Mouse (Mus musculus) cerebellum, adult 2 months (tissue): ENCODE data around the gene Rab5c. TPM values are rescaled to one million over a fixed set of nuclear protein-coding genes. Genes with fewer than 3 reads are reported as not detected.

Experiments
- DNase-seq, 2 experiments: peaks; one replicate each; pipeline ENCODE4 v3.0.0; 2021
- H3K27ac ChIP-seq: fragments of 200-500 bp; 2 replicates; pipeline ENCODE4 v1.5.1; 2012; ENCODE audit warnings: low read length, control low read depth, inconsistent platforms; ENCODE audit not compliant: insufficient read depth
- H3K27me3 ChIP-seq: fragments of 200-500 bp; 2 replicates; pipeline ENCODE4 v1.6.1; 2012; ENCODE audit warnings: inconsistent platforms, mild to moderate bottlenecking, low read length, moderate library complexity; ENCODE audit not compliant: control insufficient read depth, insufficient read depth
- H3K4me1 ChIP-seq: fragments of 200-500 bp; 2 replicates; pipeline ENCODE4 v1.6.1; 2011; ENCODE audit warnings: low read length; ENCODE audit not compliant: control insufficient read depth, insufficient read depth
- H3K4me3 ChIP-seq: fragments of 200-500 bp; replicated peaks from 2 replicates; pipeline ENCODE3; 2011; ENCODE audit warnings: mild to moderate bottlenecking, low read depth, low read length, control low read depth; ENCODE audit not compliant: insufficient read depth
- CTCF ChIP-seq: fragments of 200-500 bp; IDR thresholded peaks from 2 replicates; pipeline ENCODE4 v1.5.1; 2011; ENCODE audit warnings: low read depth, mild to moderate bottlenecking, control low read depth, low read length, moderate library complexity, borderline replicate concordance; ENCODE audit not compliant: insufficient read depth
- POLR2A ChIP-seq: fragments of 200-500 bp; IDR thresholded peaks from 2 replicates; pipeline ENCODE4 v1.6.1; 2011; ENCODE audit warnings: low read length, control low read depth, borderline replicate concordance; ENCODE audit not compliant: insufficient read depth
- WGBS: fragments of 180-500 bp; shearing (Covaris S2); methylation state at CpG from one replicate; pipeline ENCODE4 v1.1.7; 2018; 5-methylcytosine and 5-hydroxymethylcytosine counted together
- polyA plus RNA-seq: library from polyadenylated mRNA; depleted of rRNA; stranded (reverse); fragments of >200 nt; gene quantifications from 2 replicates; pipeline ENCODE4 v1.2.3, GENCODE M21; 2012; rRNA removed

Rab5c gene
- polyA plus RNA-seq, 1 experiment, result 187 TPM

DNA sequence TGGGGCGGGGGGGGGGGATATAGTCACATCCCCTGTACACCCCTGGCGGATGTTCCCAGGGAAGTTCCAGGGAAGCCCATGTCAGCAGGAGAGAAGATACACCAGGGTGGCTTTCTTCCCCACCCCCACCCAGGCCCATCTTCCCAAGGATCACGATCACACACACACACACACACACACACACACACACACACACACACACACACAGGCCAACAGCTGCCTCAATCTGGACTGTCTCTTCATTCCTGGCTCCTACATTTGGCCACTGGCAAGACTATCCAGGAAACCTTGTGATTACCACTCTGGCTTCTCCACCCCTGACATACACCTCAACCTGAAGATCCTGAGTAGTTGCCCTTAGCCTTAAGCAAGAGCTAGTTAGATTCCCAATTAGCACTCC, 52.6 kb downstream of the Rab5c start:
- Histone ChIP-seq H3K4me1 (no peaks in the 10 kb centered on the region), H3K27me3 (no peaks in the 10 kb centered on the region), H3K4me3 (no peak overlapping the region), H3K27ac (no peak overlapping the region)
- 79% methylated on average over 3 of the region's 3 CpGs for WGBS
- TF ChIP-seq POLR2A (no peak), CTCF (no peak)
- no peak for DNase-seq

DNA sequence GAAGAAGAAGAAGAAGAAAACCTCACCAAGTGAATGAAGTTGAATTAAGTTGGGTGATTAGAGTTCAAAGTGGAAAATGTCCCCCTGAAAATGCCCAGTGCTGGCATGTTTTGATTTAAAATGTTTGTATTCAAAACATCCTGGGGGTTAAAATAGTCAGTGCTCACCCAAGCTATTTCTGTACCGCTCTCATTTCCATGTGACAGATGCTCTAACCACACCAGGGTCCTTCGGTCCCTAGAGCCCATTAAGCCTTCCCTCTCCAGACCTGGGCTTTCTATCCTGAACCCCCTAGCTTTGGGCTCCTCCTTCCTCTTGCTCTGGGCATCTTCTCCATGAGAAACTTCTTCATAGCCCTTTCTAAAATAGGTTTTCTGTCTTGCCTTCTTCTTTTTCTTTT, 53.9 kb downstream of the Rab5c start:
- TF ChIP-seq POLR2A (no peak), CTCF (no peak)
- H3K27me3 ChIP-seq, result no peaks in the 10 kb centered on the region
- no peak overlapping the region for H3K27ac ChIP-seq
- no peak for DNase-seq
- no peak overlapping the region for H3K4me3 ChIP-seq
- H3K4me1 ChIP-seq, result no peaks in the 10 kb centered on the region
- WGBS, result 47% methylated on average over 2 of the region's 2 CpGs

GRCm38 (mm10) chr11:100682526-100682925, 55.5 kb downstream of the Rab5c start:
- 86% methylated on average over 5 of the region's 5 CpGs for WGBS
- TF ChIP-seq POLR2A (no peak), CTCF (no peak)
- Histone ChIP-seq H3K27me3 (no peaks in the 10 kb centered on the region), H3K4me1 (no peaks in the 10 kb centered on the region), H3K4me3 (no peak overlapping the region), H3K27ac (no peak overlapping the region)
- no peak for DNase-seq

GRCm38 (mm10) chr11:100681826-100682225, 56.2 kb downstream of the Rab5c start:
- no peak for DNase-seq
- Histone ChIP-seq H3K4me3 (no peak overlapping the region), H3K27ac (no peak overlapping the region), H3K4me1 (no peaks in the 10 kb centered on the region), H3K27me3 (no peaks in the 10 kb centered on the region)
- TF ChIP-seq POLR2A (no peak), CTCF (no peak)
- 71% methylated on average over 5 of the region's 5 CpGs for whole genome bisulfite sequencing

DNA sequence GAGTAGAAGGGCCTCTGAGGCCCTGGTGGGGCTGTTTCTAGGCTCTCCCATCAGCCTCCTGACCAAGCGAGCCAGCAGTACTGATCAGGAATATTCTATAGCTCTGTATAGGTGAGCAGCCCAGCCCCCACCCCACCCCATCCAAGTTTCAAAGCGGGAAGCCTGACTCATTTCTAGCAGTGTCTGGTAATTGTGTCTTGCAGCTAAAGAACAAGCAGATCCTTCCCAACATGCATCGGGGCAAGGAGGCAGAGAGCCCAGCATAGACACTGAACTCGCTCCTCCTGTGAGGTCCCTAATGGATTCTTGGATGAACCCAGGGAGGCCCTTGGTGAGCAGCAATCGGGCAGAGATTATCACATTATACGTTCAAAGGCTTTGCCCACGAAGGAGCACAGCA, 60.2 kb downstream of the Rab5c start:
- 55% methylated on average over 7 of the region's 7 CpGs for WGBS
- TF ChIP-seq POLR2A, result no peak
- TF ChIP-seq CTCF, result no peak
- DNase-seq, result no peak
- Histone ChIP-seq H3K27ac (no peak overlapping the region), H3K4me1 (peaks cover 3% of the 10 kb centered on the region; the same call in 1 of the 2 replicates), H3K27me3 (no peaks in the 10 kb centered on the region), H3K4me3 (no peak overlapping the region)

GRCm38 (mm10) chr11:100673169-100673568, 64.8 kb downstream of the Rab5c start:
- DNase-seq, result peak; percentile 31 to 34
- no peak for TF ChIP-seq CTCF
- TF ChIP-seq POLR2A, result no peak
- Histone ChIP-seq H3K27ac (no peak overlapping the region), H3K4me1 (peaks cover 3% of the 10 kb centered on the region; the same call in 1 of the 2 replicates), H3K27me3 (no peaks in the 10 kb centered on the region), H3K4me3 (no peak overlapping the region)
- 8% methylated on average over 23 of the region's 23 CpGs for WGBS

DNA sequence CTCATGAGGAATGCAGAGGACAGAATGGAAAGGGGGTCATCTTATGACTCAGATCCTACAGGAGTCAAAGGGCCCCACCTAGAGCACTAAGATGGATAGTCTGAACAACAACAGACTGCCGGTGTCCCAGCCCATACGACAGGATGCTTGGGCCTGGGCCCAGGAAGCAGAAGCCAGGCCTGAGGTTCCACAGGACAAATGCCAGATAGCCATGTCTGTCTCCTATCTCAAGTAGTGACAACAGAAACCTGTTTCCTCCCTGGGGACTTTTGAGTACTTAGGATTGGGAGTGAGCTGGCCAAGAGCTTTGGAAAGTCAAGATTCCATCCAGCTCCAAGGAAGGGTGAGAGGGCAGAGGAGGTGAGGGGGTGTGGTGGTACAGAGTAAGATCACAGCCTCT, 66.1 kb downstream of the Rab5c start:
- WGBS, result 22% methylated on average over 2 of the region's 2 CpGs
- H3K4me3 ChIP-seq, result no peak overlapping the region
- peaks cover 3% of the 10 kb centered on the region; the same call in 1 of the 2 replicates for H3K4me1 ChIP-seq
- DNase-seq, result peak in 1 of 2 experiments; percentile 25
- H3K27ac ChIP-seq, result no peak overlapping the region
- no peaks in the 10 kb centered on the region for H3K27me3 ChIP-seq
- TF ChIP-seq POLR2A, result no peak
- TF ChIP-seq CTCF, result no peak

DNA sequence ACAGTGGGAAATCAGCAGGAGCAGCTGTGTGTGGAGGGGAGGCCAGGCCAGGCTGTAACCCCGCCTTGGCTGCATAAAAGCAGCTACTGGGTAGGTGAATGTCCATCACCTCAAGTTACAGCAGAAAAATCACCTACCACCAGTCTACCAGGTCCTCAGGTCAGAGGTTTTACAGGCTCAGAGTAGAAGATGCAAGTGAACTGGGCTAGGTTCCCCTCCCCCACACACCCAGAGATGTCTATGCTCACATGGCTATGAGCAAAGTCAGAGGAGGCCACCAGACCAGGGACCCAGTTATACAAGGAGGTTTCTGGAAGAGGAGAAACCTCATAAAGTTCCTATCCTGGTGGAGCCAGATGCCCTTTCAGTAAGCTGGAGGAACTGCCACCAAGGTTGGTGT, 67.0 kb downstream of the Rab5c start:
- DNase-seq, result no peak
- TF ChIP-seq CTCF, result no peak
- no peak for TF ChIP-seq POLR2A
- Histone ChIP-seq H3K4me3 (no peak overlapping the region), H3K27me3 (no peaks in the 10 kb centered on the region), H3K4me1 (peaks cover 3% of the 10 kb centered on the region; the same call in 1 of the 2 replicates), H3K27ac (no peak overlapping the region)
- 83% methylated on average over 1 of the region's 1 CpGs for WGBS

Other genes with a start within 250 kb of the Rab5c start
- 155 and 156 TPM in 2 replicates for gene Acly, start 210.2 kb downstream of the Rab5c start, polyA plus RNA-seq
- 0.86 and 0.92 TPM in 2 replicates for gene Ttc25, start 192.6 kb downstream of the Rab5c start, polyA plus RNA-seq
- 547 and 616 TPM in 2 replicates for gene Cnp, start 163.3 kb downstream of the Rab5c start, polyA plus RNA-seq
- gene Nkiras2, start 119.0 kb downstream of the Rab5c start, polyA plus RNA-seq, result 27.5 and 27.6 TPM in 2 replicates
- gene Dnajc7, start 118.0 kb downstream of the Rab5c start, polyA plus RNA-seq, result 157 and 177 TPM in 2 replicates
- gene Zfp385c, start 45.8 kb downstream of the Rab5c start, polyA plus RNA-seq, result 56.5 and 75.2 TPM in 2 replicates
- gene Dhx58, start 33.9 kb downstream of the Rab5c start, polyA plus RNA-seq, result 3.6 and 5.1 TPM in 2 replicates
- gene Kat2a, start 25.8 kb downstream of the Rab5c start, polyA plus RNA-seq, result 55.2 and 56.4 TPM in 2 replicates
- not detected in 2 replicates for gene Hspb9, start 24.4 kb downstream of the Rab5c start, polyA plus RNA-seq
- 0.38 and 0.49 TPM in 2 replicates for gene Kcnh4, start 21.7 kb upstream of the Rab5c start, polyA plus RNA-seq
- gene Hcrt, start 24.7 kb upstream of the Rab5c start, polyA plus RNA-seq, result 0.22 TPM in 1 of 2 replicates, not detected in the other
- gene Ghdc, start 32.7 kb upstream of the Rab5c start, polyA plus RNA-seq, result 8.9 and 11.6 TPM in 2 replicates
- 33.6 and 37.5 TPM in 2 replicates for gene Stat5b, start 112.5 kb upstream of the Rab5c start, polyA plus RNA-seq
- gene Stat5a, start 121.1 kb upstream of the Rab5c start, polyA plus RNA-seq, result 3.0 and 4.0 TPM in 2 replicates
- 45.0 and 47.5 TPM in 2 replicates for gene Stat3, start 201.3 kb upstream of the Rab5c start, polyA plus RNA-seq
- 14.9 and 15.6 TPM in 2 replicates for gene Cavin1, start 232.7 kb upstream of the Rab5c start, polyA plus RNA-seq